Mouse (Mus musculus): ENCODE results near the gene Gadd45g. TPM values are rescaled to one million over a fixed set of nuclear protein-coding genes. Genes with fewer than 3 reads are reported as not detected.

Gadd45g gene
- polyA plus RNA-seq, 1 experiment from 2014 or later, result 256 TPM

DNA sequence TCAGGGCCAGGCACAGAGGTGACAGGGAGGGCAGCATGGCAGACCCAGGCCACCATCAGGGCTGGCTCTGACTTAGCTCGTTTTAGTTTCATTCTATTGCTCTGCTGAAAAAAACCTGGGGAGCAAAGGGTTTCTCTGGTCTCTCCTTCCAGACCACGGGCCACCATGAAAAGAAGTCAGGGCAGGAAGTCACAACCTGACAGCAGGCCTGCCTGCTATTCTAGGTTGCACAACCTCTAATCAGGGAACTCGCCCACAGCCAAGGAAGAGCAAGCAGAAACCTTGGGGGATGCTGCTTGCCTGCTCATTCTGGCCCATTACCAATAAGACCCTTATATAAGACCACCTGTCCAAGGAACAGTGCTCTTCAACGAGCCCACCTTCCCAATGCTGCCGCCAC is 9.1 kb downstream of the Gadd45g start:
- DNase-seq (ENCODE audit: low spot score, missing footprints) (peak; percentile 80), ATAC-seq (ENCODE audit: low FRiP score) (no peak)
- Histone ChIP-seq H3K4me1 (ENCODE audit: control insufficient read depth, insufficient read depth, low read length) (peaks cover 6% of the 10 kb centered on the region; the same call in 1 of the 2 replicates), H3K9ac (ENCODE audit: low read length) (no peak overlapping the region), H3K27ac (ENCODE audit: low read depth, low read length) (no peak overlapping the region), H3K4me3 (ENCODE audit: low read depth, low read length) (no peak overlapping the region), H3K4me2 (no peak overlapping the region), H3K36me3 (ENCODE audit: control insufficient read depth, insufficient read depth, low read length) (no peaks in the 10 kb centered on the region), H3K27me3 (ENCODE audit: control insufficient read depth, insufficient read depth, low read length) (peaks cover 38% of the 10 kb centered on the region), H3K9me3 (ENCODE audit: control insufficient read depth, low read length) (no peaks in the 10 kb centered on the region)
- WGBS, result 80% methylated on average over 5 of the region's 5 CpGs

DNA sequence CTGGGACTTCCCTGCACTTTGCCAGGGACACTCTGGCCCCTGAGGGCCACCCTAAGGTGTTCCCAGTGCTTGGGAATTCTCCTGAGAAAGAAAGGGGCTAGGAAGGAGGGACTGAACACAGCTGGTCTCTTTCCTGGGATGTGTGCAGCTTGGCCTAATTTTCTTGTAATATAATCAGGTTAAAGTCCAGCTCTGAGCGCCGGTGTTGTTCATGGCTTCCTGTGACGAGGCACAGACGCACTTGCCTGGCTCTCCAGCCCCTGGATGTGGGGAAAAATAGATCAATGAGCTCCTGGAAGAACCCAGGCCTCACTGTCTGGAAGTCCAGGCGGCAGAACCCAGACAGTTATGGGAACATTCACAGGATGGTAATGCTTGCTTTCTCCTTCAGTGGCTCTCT is 10.7 kb downstream of the Gadd45g start:
- Histone ChIP-seq H3K9me3 (ENCODE audit: control insufficient read depth, low read length) (no peaks in the 10 kb centered on the region), H3K4me2 (no peak overlapping the region), H3K4me3 (ENCODE audit: low read depth, low read length) (no peak overlapping the region), H3K36me3 (ENCODE audit: control insufficient read depth, insufficient read depth, low read length) (no peaks in the 10 kb centered on the region), H3K9ac (ENCODE audit: low read length) (no peak overlapping the region), H3K27me3 (ENCODE audit: control insufficient read depth, insufficient read depth, low read length) (peaks cover 27% of the 10 kb centered on the region), H3K4me1 (ENCODE audit: control insufficient read depth, insufficient read depth, low read length) (peaks cover 6% of the 10 kb centered on the region; the same call in 1 of the 2 replicates), H3K27ac (ENCODE audit: low read depth, low read length) (no peak overlapping the region)
- ATAC-seq (ENCODE audit: low FRiP score) (no peak), DNase-seq (ENCODE audit: low spot score, missing footprints) (peak; percentile 72)
- WGBS, result 88% methylated on average over 5 of the region's 5 CpGs

DNA sequence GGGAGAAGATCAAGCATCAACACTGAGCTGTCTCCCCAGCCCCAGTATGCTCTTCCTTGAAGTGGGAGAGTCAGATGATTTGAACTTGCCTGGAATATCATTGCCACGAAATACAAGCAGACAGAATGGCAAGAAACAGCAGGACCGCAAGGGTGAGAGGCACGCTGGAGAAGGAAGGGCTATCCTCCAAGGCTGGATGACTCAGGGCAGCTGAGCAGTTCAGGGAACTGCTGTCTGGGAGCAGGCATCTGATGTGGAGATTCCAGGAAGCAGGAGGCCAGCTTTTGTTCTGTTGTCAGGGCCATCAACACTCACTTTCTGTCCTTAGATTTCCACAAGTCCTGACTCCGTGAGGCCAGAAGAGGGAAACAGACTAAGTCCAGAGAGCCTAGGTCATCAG is 12.0 kb downstream of the Gadd45g start:
- Histone ChIP-seq H3K4me1 (ENCODE audit: control insufficient read depth, insufficient read depth, low read length) (peaks cover 2% of the 10 kb centered on the region; the same call in 1 of the 2 replicates), H3K4me3 (ENCODE audit: low read depth, low read length) (no peak overlapping the region), H3K36me3 (ENCODE audit: control insufficient read depth, insufficient read depth, low read length) (no peaks in the 10 kb centered on the region), H3K9ac (ENCODE audit: low read length) (no peak overlapping the region), H3K27ac (ENCODE audit: low read depth, low read length) (no peak overlapping the region), H3K27me3 (ENCODE audit: control insufficient read depth, insufficient read depth, low read length) (peaks cover 17% of the 10 kb centered on the region), H3K4me2 (no peak overlapping the region), H3K9me3 (ENCODE audit: control insufficient read depth, low read length) (no peaks in the 10 kb centered on the region)
- WGBS, result 58% methylated on average over 4 of the region's 4 CpGs
- ATAC-seq (ENCODE audit: low FRiP score) (no peak), DNase-seq (ENCODE audit: low spot score, missing footprints) (peak; percentile 68)

DNA sequence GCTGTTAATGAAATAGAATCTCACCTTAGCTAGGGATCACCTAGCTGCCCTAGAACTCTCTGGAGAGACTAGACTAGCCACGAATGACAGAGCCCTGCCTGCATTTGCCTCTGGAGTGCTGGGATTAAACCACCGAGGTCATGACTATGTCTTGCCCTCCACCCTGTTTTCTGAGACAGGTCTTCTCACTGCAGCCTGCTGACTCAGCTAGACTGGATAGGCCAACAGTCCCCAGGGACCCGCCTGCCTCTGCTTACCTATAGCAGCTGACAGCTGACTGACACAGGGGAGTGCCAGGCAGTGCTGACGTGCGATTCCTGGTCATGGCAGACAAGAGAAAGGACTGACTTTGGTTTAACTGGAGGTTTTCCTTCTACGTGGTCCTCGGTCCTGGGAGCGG is 12.7 kb downstream of the Gadd45g start:
- no peak overlapping the region for H3K4me2 ChIP-seq
- H3K36me3 ChIP-seq (ENCODE audit: control insufficient read depth, insufficient read depth, low read length), result no peaks in the 10 kb centered on the region
- H3K4me1 ChIP-seq (ENCODE audit: control insufficient read depth, insufficient read depth, low read length), result no peaks in the 10 kb centered on the region
- H3K9me3 ChIP-seq (ENCODE audit: control insufficient read depth, low read length), result no peaks in the 10 kb centered on the region
- no peak overlapping the region for H3K4me3 ChIP-seq (ENCODE audit: low read depth, low read length)
- no peak overlapping the region for H3K9ac ChIP-seq (ENCODE audit: low read length)
- no peak overlapping the region for H3K27ac ChIP-seq (ENCODE audit: low read depth, low read length)
- H3K27me3 ChIP-seq (ENCODE audit: control insufficient read depth, insufficient read depth, low read length), result peaks cover 10% of the 10 kb centered on the region
- DNase-seq (ENCODE audit: low spot score, missing footprints), result peak; percentile 26
- 91% methylated on average over 8 of the region's 8 CpGs for WGBS
- ATAC-seq (ENCODE audit: low FRiP score), result no peak

DNA sequence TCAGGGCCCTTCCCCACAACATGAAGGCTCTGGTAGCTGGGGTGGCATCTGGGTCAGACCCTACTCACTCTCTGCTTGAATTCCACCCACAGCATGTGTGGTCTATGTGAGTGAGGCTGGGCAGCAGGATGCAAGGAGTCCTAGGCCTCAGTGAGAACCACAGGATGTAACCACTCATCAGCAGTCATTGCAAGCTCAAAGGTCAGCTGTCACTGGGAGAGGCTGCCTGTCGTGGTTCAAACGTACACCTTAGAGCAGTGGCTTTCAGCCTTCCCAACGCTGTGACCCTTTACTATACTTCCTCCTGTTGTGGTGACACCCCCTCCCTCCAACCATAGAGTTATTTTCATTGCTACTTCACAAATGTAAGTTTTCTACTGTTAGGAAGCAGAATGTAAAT is 13.3 kb downstream of the Gadd45g start:
- Histone ChIP-seq H3K4me3 (ENCODE audit: low read depth, low read length) (no peak overlapping the region), H3K4me2 (no peak overlapping the region), H3K36me3 (ENCODE audit: control insufficient read depth, insufficient read depth, low read length) (no peaks in the 10 kb centered on the region), H3K4me1 (ENCODE audit: control insufficient read depth, insufficient read depth, low read length) (no peaks in the 10 kb centered on the region), H3K9ac (ENCODE audit: low read length) (no peak overlapping the region), H3K27me3 (ENCODE audit: control insufficient read depth, insufficient read depth, low read length) (peaks cover 5% of the 10 kb centered on the region), H3K9me3 (ENCODE audit: control insufficient read depth, low read length) (no peaks in the 10 kb centered on the region), H3K27ac (ENCODE audit: low read depth, low read length) (no peak overlapping the region)
- WGBS, result 69% methylated on average over 3 of the region's 3 CpGs
- ATAC-seq (ENCODE audit: low FRiP score), result no peak
- peak; percentile 49 for DNase-seq (ENCODE audit: low spot score, missing footprints)

DNA sequence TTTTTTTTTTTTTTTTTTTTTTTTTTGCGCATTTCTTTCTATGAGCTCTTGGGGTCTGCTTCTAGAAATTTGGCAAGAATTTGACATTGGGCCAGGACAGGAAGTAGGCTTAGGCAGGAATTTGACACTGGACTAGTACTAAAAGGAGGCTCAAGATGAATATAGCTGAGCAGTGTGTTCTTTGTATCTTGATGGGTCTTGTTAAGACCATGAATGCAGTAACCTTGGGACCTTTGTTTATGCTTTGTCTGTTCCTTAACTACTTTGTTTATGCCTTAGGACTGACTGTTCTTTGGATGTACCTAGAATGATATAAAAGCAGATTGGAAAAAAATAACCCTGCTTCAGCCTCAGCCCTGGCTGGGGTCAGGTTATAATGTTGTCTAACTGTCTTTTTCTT is 16.3 kb downstream of the Gadd45g start:
- Histone ChIP-seq H3K9ac (ENCODE audit: low read length) (no peak overlapping the region), H3K4me3 (ENCODE audit: low read depth, low read length) (no peak overlapping the region), H3K9me3 (ENCODE audit: control insufficient read depth, low read length) (no peaks in the 10 kb centered on the region), H3K36me3 (ENCODE audit: control insufficient read depth, insufficient read depth, low read length) (no peaks in the 10 kb centered on the region), H3K4me1 (ENCODE audit: control insufficient read depth, insufficient read depth, low read length) (no peaks in the 10 kb centered on the region), H3K27me3 (ENCODE audit: control insufficient read depth, insufficient read depth, low read length) (no peaks in the 10 kb centered on the region), H3K4me2 (no peak overlapping the region), H3K27ac (ENCODE audit: low read depth, low read length) (no peak overlapping the region)
- ATAC-seq (ENCODE audit: low FRiP score), result no peak
- DNase-seq (ENCODE audit: low spot score, missing footprints), result peak; percentile 35
- WGBS, result 93% methylated on average over 1 of the region's 1 CpGs

DNA sequence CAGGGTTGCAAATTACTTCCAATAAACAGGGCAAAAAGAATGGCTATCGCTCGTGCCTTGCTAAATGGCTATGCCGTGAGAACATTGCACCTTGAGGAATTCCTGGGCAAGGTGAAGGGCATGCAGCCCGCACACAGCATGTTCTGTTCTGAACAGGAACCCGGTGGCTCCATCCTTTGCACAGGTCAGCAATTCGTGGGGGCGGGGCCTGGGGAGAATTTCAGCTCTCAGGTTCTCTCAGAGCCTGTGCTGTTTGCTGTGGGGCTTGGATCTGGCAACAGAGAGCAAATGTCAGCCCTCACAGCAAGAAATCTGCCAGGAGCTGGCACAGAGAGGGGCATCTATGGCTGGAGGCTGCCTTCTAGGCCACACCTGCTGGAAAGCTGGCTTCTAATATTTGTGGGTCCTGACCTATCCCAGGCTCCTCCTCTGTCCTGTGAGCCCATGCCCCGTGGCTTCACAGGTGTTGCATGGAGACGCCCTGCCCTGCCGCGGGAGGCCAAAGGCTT is 19.7 kb downstream of the Gadd45g start:
- 74% methylated on average over 11 of the region's 11 CpGs for WGBS
- Histone ChIP-seq H3K27me3 (ENCODE audit: control insufficient read depth, insufficient read depth, low read length) (no peaks in the 10 kb centered on the region; the same call in 1 of the 2 replicates), H3K36me3 (ENCODE audit: control insufficient read depth, insufficient read depth, low read length) (no peaks in the 10 kb centered on the region), H3K4me1 (ENCODE audit: control insufficient read depth, insufficient read depth, low read length) (no peaks in the 10 kb centered on the region), H3K4me3 (ENCODE audit: low read depth, low read length) (no peak overlapping the region), H3K4me2 (no peak overlapping the region), H3K9me3 (ENCODE audit: control insufficient read depth, low read length) (no peaks in the 10 kb centered on the region), H3K27ac (ENCODE audit: low read depth, low read length) (no peak overlapping the region), H3K9ac (ENCODE audit: low read length) (no peak overlapping the region)
- no peak for ATAC-seq (ENCODE audit: low FRiP score)
- peak; percentile 77 for DNase-seq (ENCODE audit: low spot score, missing footprints)

DNA sequence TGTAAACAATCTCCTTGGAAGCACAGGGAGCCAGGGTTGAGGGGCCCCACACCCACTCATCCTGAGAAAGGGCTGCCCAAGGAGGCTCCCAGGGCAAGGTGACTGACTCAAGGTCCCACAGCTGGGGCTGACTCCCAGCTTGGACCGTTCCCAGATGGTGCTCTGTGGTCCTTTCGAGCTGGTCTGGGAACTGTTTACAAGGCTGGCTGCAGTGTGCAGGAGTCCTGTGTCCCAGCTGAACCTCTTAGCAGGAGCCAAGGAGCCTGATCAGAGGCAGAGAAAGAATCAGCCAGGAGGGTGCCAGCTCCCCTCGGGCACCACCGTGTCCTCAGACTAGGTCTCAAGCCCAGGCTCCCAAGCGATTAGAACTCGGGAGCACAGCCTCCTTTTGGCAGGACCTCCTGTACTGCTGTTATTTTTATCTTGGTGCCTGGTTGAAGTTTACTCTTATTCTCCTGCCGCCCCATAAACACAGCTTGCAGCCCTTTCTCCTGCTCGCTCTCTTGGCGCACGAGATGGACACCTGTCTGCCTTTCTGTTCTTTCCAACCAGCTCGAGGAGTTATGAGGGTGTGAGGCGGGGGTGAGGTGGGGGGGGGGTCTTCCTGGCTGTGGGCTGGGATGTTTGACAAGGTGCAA is 22.1 kb downstream of the Gadd45g start:
- ATAC-seq (ENCODE audit: low FRiP score), result no peak
- WGBS, result 60% methylated on average over 12 of the region's 12 CpGs
- no peak overlapping the region for H3K27ac ChIP-seq (ENCODE audit: low read depth, low read length)

DNA sequence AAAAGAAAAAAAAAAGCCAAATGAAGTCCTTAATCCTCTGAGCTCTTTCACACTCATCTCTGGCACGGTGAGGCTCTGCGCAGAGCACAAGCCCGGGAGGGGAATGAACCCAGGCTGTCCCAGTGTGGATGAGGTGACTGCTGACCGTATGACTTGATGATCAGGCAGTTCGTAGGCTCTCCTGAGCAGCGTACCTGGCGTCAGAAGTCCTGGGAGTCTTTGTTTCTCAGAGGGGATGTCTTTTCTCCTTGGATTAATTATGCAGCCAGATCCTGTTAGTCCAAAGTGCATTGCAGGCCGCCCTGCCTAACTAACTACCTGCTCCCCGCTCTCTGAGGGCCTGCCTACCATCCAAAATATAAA is 22.6 kb downstream of the Gadd45g start:
- Histone ChIP-seq H3K4me2 (no peak overlapping the region), H3K27me3 (ENCODE audit: control insufficient read depth, insufficient read depth, low read length) (no peaks in the 10 kb centered on the region; the same call in 1 of the 2 replicates), H3K4me1 (ENCODE audit: control insufficient read depth, insufficient read depth, low read length) (no peaks in the 10 kb centered on the region), H3K9me3 (ENCODE audit: control insufficient read depth, low read length) (no peaks in the 10 kb centered on the region), H3K4me3 (ENCODE audit: low read depth, low read length) (no peak overlapping the region), H3K27ac (ENCODE audit: low read depth, low read length) (no peak overlapping the region), H3K9ac (ENCODE audit: low read length) (no peak overlapping the region), H3K36me3 (ENCODE audit: control insufficient read depth, insufficient read depth, low read length) (no peaks in the 10 kb centered on the region)
- DNase-seq (ENCODE audit: low spot score, missing footprints), result peak; percentile 19
- no peak for ATAC-seq (ENCODE audit: low FRiP score)
- 72% methylated on average over 9 of the region's 9 CpGs for WGBS

More for the DNA sequence above, 22.1 kb downstream of the Gadd45g start:
- Histone ChIP-seq H3K36me3 (ENCODE audit: control insufficient read depth, insufficient read depth, low read length) (no peaks in the 10 kb centered on the region), H3K4me2 (no peak overlapping the region), H3K27me3 (ENCODE audit: control insufficient read depth, insufficient read depth, low read length) (no peaks in the 10 kb centered on the region; the same call in 1 of the 2 replicates), H3K9ac (ENCODE audit: low read length) (no peak overlapping the region), H3K9me3 (ENCODE audit: control insufficient read depth, low read length) (no peaks in the 10 kb centered on the region), H3K4me1 (ENCODE audit: control insufficient read depth, insufficient read depth, low read length) (no peaks in the 10 kb centered on the region), H3K4me3 (ENCODE audit: low read depth, low read length) (no peak overlapping the region)
- DNase-seq (ENCODE audit: low spot score, missing footprints), result peak; percentile 44
